Mouse (Mus musculus) MEL (cell line): ENCODE measurements around the gene Pllp. TPM values are rescaled to one million over a fixed set of nuclear protein-coding genes. Genes with fewer than 3 reads are reported as not detected.

Experiments used
- DNase-seq: peaks from one replicate; pipeline ENCODE4 v3.0.0; 2011; ENCODE audit warnings: low read depth, low spot score
- H3K27ac ChIP-seq: 2 replicates; pipeline ENCODE4 v1.5.1; 2012; ENCODE audit warnings: low read depth, mild to moderate bottlenecking, control low read depth, low read length, moderate library complexity; ENCODE audit not compliant: control insufficient read depth
- H3K27me3 ChIP-seq, 2 experiments: fragments of 150-350 bp in 1 of 2; sonication (generic) in 1 of 2; 2 replicates each; pipeline ENCODE4 v1.6.1; 2012; ENCODE audit warnings: low read length in 2 of 2, mild to moderate bottlenecking in 2 of 2, improper control_type of control experiment in 1 of 2, moderate library complexity in 1 of 2; ENCODE audit not compliant: insufficient read depth in 2 of 2, control insufficient read depth in 1 of 2
- H3K36me3 ChIP-seq, 2 experiments: 2 replicates each; pipeline ENCODE4 v1.6.1; 2012 to 2014; ENCODE audit warnings: low read length in 2 of 2, improper control_type of control experiment in 1 of 2, inconsistent platforms in 1 of 2, mild to moderate bottlenecking in 1 of 2; ENCODE audit not compliant: insufficient read depth in 2 of 2, control insufficient read depth in 1 of 2
- H3K4me1 ChIP-seq, 2 experiments: fragments of 150-350 bp in 1 of 2; sonication (generic) in 1 of 2; 2 replicates each; pipeline ENCODE4 v1.6.1; 2012; ENCODE audit warnings: low read length in 2 of 2, improper control_type of control experiment in 1 of 2, mild to moderate bottlenecking in 1 of 2; ENCODE audit not compliant: insufficient read depth in 2 of 2, control insufficient read depth in 1 of 2
- H3K4me3 ChIP-seq, 2 experiments: fragments of 150-350 bp in 1 of 2; sonication (generic) in 1 of 2; 2 replicates each; pipeline ENCODE4 v1.5.1; 2012; ENCODE audit warnings: low read depth in 2 of 2, low read length in 2 of 2, mild to moderate bottlenecking in 2 of 2, moderate library complexity in 2 of 2, control low read depth in 1 of 2, improper control_type of control experiment in 1 of 2; ENCODE audit not compliant: control insufficient read depth in 1 of 2, insufficient read depth in 1 of 2
- H3K79me2 ChIP-seq: 2 replicates; pipeline ENCODE4 v1.6.1; 2012; ENCODE audit warnings: mild to moderate bottlenecking, low read length, moderate library complexity; ENCODE audit not compliant: control insufficient read depth, poor library complexity, insufficient read depth
- H3K9ac ChIP-seq: 2 replicates; pipeline ENCODE4 v1.6.1; 2012; ENCODE audit warnings: low read depth, mild to moderate bottlenecking, control low read depth, low read length, moderate library complexity; ENCODE audit not compliant: control insufficient read depth, poor library complexity, severe bottlenecking
- H3K9me3 ChIP-seq: fragments of 150-350 bp; sonication (generic); replicated peaks from 2 replicates; pipeline ENCODE4 v1.6.1; 2012; ENCODE audit warnings: mild to moderate bottlenecking, low read length, improper control_type of control experiment, moderate library complexity; ENCODE audit not compliant: insufficient read depth
- BHLHE40 ChIP-seq: IDR thresholded peaks from 2 replicates; pipeline ENCODE4 v1.6.1; 2012; ENCODE audit warnings: low read depth, mild to moderate bottlenecking, inconsistent platforms, low read length, improper control_type of control experiment, borderline replicate concordance
- CHD2 ChIP-seq: IDR thresholded peaks from 2 replicates; pipeline ENCODE4 v1.6.1; 2011; ENCODE audit warnings: low read length, improper control_type of control experiment
- CTCF ChIP-seq, 3 experiments: IDR thresholded peaks in 2 of 3; conservative IDR thresholded peaks in 1 of 3; 2 replicates each; pipeline ENCODE4 v1.5.1; 2011 to 2012; ENCODE audit warnings: low read length in 3 of 3, low read depth in 2 of 3, mild to moderate bottlenecking in 2 of 3, improper control_type of control experiment in 1 of 3, inconsistent platforms in 1 of 3, mixed read lengths in 1 of 3, moderate library complexity in 1 of 3; ENCODE audit not compliant: control insufficient read depth in 1 of 3, insufficient read depth in 1 of 3, poor library complexity in 1 of 3, severe bottlenecking in 1 of 3
- E2F4 ChIP-seq: IDR thresholded peaks from 2 replicates; pipeline ENCODE4 v1.6.1; 2011; ENCODE audit warnings: low read depth, low read length, improper control_type of control experiment, borderline replicate concordance
- EP300 ChIP-seq, 2 experiments: IDR thresholded peaks; 2 replicates each; pipeline ENCODE4 v1.6.1; 2011; ENCODE audit warnings: improper control_type of control experiment in 2 of 2, low read length in 2 of 2, low read depth in 1 of 2, mild to moderate bottlenecking in 1 of 2
- GABPA ChIP-seq: IDR thresholded peaks from 2 replicates; pipeline ENCODE4 v1.6.1; 2012; ENCODE audit warnings: low read depth, mild to moderate bottlenecking, inconsistent platforms, low read length, improper control_type of control experiment, moderate library complexity
- HCFC1 ChIP-seq: IDR thresholded peaks from 2 replicates; pipeline ENCODE4 v1.6.1; 2012; ENCODE audit warnings: low read depth, mild to moderate bottlenecking, inconsistent platforms, low read length, improper control_type of control experiment, moderate library complexity
- JUND ChIP-seq: IDR thresholded peaks from 2 replicates; pipeline ENCODE4 v1.6.1; 2011; ENCODE audit warnings: low read depth, mild to moderate bottlenecking, improper control_type of control experiment, low read length
- MAFK ChIP-seq: IDR thresholded peaks from 2 replicates; pipeline ENCODE4 v1.6.1; 2011; ENCODE audit warnings: low read depth, mild to moderate bottlenecking, low read length, improper control_type of control experiment, borderline replicate concordance
- MEF2A ChIP-seq: IDR thresholded peaks from 2 replicates; pipeline ENCODE4 v1.6.1; 2014; ENCODE audit warnings: low read depth, mild to moderate bottlenecking, inconsistent platforms, low read length, improper control_type of control experiment; ENCODE audit not compliant: poor library complexity, insufficient replicate concordance, severe bottlenecking; ENCODE audit errors: extremely low read depth
- MXI1 ChIP-seq: IDR thresholded peaks from 2 replicates; pipeline ENCODE4 v1.6.1; 2011; ENCODE audit warnings: mild to moderate bottlenecking, low read depth, low read length, improper control_type of control experiment
- MYC ChIP-seq: IDR thresholded peaks from 2 replicates; pipeline ENCODE4 v1.6.1; 2011; ENCODE audit warnings: low read depth, mild to moderate bottlenecking, low read length, improper control_type of control experiment, moderate library complexity
- NELFE ChIP-seq: IDR thresholded peaks from 2 replicates; pipeline ENCODE4 v1.6.1; 2011; ENCODE audit warnings: low read depth, low read length, improper control_type of control experiment
- NRF1 ChIP-seq: IDR thresholded peaks from 2 replicates; pipeline ENCODE4 v1.6.1; 2014; ENCODE audit warnings: low read depth, mild to moderate bottlenecking, inconsistent platforms, low read length, improper control_type of control experiment, moderate library complexity; ENCODE audit not compliant: poor library complexity, insufficient read depth, severe bottlenecking
- POLR2A ChIP-seq, 2 experiments: IDR thresholded peaks; 2 replicates each; pipeline ENCODE4 v1.6.1; 2011 to 2012; ENCODE audit warnings: low read length in 2 of 2, mild to moderate bottlenecking in 2 of 2, control low read depth in 1 of 2, improper control_type of control experiment in 1 of 2, low read depth in 1 of 2, moderate library complexity in 1 of 2; ENCODE audit not compliant: control insufficient read depth in 1 of 2, insufficient read depth in 1 of 2, poor library complexity in 1 of 2
- POLR2AphosphoS2 ChIP-seq: IDR thresholded peaks from 2 replicates; pipeline ENCODE4 v1.6.1; 2011; ENCODE audit warnings: low read length, improper control_type of control experiment
- POLR2AphosphoS5 ChIP-seq: IDR thresholded peaks from 2 replicates; pipeline ENCODE4 v1.6.1; 2012; ENCODE audit warnings: low read depth, borderline replicate concordance, mild to moderate bottlenecking, inconsistent platforms, low read length, moderate library complexity, mixed read lengths
- RAD21 ChIP-seq: IDR thresholded peaks from 2 replicates; pipeline ENCODE4 v1.6.1; 2011; ENCODE audit warnings: mild to moderate bottlenecking, low read depth, low read length, improper control_type of control experiment
- RCOR1 ChIP-seq: IDR thresholded peaks from 2 replicates; pipeline ENCODE4 v1.6.1; 2012; ENCODE audit warnings: low read depth, mild to moderate bottlenecking, inconsistent platforms, low read length, improper control_type of control experiment
- SIN3A ChIP-seq: IDR thresholded peaks from 2 replicates; pipeline ENCODE4 v1.6.1; 2012; ENCODE audit warnings: low read length, improper control_type of control experiment, inconsistent platforms
- SMC3 ChIP-seq: IDR thresholded peaks from 2 replicates; pipeline ENCODE4 v1.6.1; 2011; ENCODE audit warnings: low read depth, low read length, improper control_type of control experiment
- TAL1 ChIP-seq: IDR thresholded peaks from 2 replicates; pipeline ENCODE4 v1.6.1; 2012; ENCODE audit warnings: mild to moderate bottlenecking, inconsistent platforms, low read length, moderate library complexity, mixed read lengths
- TCF12 ChIP-seq: IDR thresholded peaks from 2 replicates; pipeline ENCODE4 v1.6.1; 2014; ENCODE audit warnings: low read depth, mild to moderate bottlenecking, inconsistent platforms, low read length, improper control_type of control experiment, moderate library complexity
- UBTF ChIP-seq: IDR thresholded peaks from 2 replicates; pipeline ENCODE4 v1.6.1; 2012; ENCODE audit warnings: low read depth, mild to moderate bottlenecking, inconsistent platforms, low read length, improper control_type of control experiment, moderate library complexity, borderline replicate concordance; ENCODE audit not compliant: insufficient read depth
- ZC3H11A ChIP-seq: IDR thresholded peaks from 2 replicates; pipeline ENCODE4 v1.6.1; 2012; ENCODE audit warnings: low read depth, mild to moderate bottlenecking, inconsistent platforms, low read length, improper control_type of control experiment
- ZKSCAN1 ChIP-seq: IDR thresholded peaks from 2 replicates; pipeline ENCODE4 v1.6.1; 2012; ENCODE audit warnings: low read depth, mild to moderate bottlenecking, inconsistent platforms, low read length, improper control_type of control experiment, moderate library complexity
- ZMIZ1 ChIP-seq: IDR thresholded peaks from 2 replicates; pipeline ENCODE4 v1.6.1; 2012; ENCODE audit warnings: low read depth, mild to moderate bottlenecking, inconsistent platforms, low read length, improper control_type of control experiment, moderate library complexity
- polyA plus RNA-seq, 2 experiments: library from polyadenylated mRNA; stranded (reverse) in 1 of 2; unstranded in 1 of 2; fragments of >175 nt in 1 of 2; fragments of >200 nt in 1 of 2; gene quantifications; 2 replicates each; pipeline versions ENCODE4 v1.2.1 to v1.2.4; 2012; ENCODE audit warnings: low replicate concordance in 2 of 2, low read depth in 1 of 2; ENCODE audit not compliant: insufficient read length in 2 of 2, insufficient read depth in 1 of 2, missing spikeins in 1 of 2
- total RNA-seq: library from RNA; depleted of rRNA; stranded (reverse); fragments of 300-350 nt; gene quantifications from 2 replicates; pipeline ENCODE4 v1.2.3, GENCODE M21; 2012

The Pllp gene
- total and polyA plus RNA-seq, 3 experiments = 0.06 TPM; not detected in 2

- Histone ChIP-seq H3K4me3 (no peak overlapping the region), H3K79me2 (no peaks in the 10 kb centered on the region), H3K9me3 (no peaks in the 10 kb centered on the region), H3K9ac (no peak overlapping the region), H3K27me3 (no peaks in the 10 kb centered on the region), H3K4me1 (no peaks in the 10 kb centered on the region), H3K27ac (no peak overlapping the region), H3K36me3 (peaks cover 0 to 6% of the 10 kb centered on the region in 2 experiments; a peak in 2 of 4 replicates)
- no peak for DNase-seq
- TF ChIP-seq CTCF (IDR thresholded peaks at IDR 0.05 in 2 of 3, conservative IDR thresholded peaks at IDR 0.05 in 1 of 3; ENCODE audit: control insufficient read depth in 1 of 3, insufficient read depth in 1 of 3, low read depth in 2 of 3, low read length in 3 of 3, poor library complexity in 1 of 3, severe bottlenecking in 1 of 3) (no peak), POLR2AphosphoS2 (no peak), POLR2A (IDR thresholded peaks at IDR 0.05; ENCODE audit: control insufficient read depth in 1 of 2, insufficient read depth in 1 of 2, low read depth in 1 of 2, low read length in 2 of 2, poor library complexity in 1 of 2) (no peak), E2F4 (no peak), NRF1 (no peak), NELFE (no peak), UBTF (no peak), MXI1 (no peak), HCFC1 (no peak), CHD2 (no peak), TAL1 (no peak), TCF12 (no peak), ZC3H11A (no peak), GABPA (no peak)
Observed at GRCm38 (mm10) chr8:94674384-94674783, 21.7 kb downstream of the Pllp start.

- H3K4me1 ChIP-seq = peaks cover 3 to 7% of the 10 kb centered on the region in 2 experiments; a peak in 3 of 4 replicates
- H3K4me3 ChIP-seq = peak within 1 kb of the TSS; percentile 88 to 90
- peak within 1 kb of the TSS; percentile 55 for H3K27ac ChIP-seq
- H3K36me3 ChIP-seq = peaks cover 3 to 15% of the 10 kb centered on the region in 2 experiments; a peak in 3 of 4 replicates
- H3K27me3 ChIP-seq = no peaks in the 10 kb centered on the region
- H3K9ac ChIP-seq = peak within 1 kb of the TSS; percentile 93
- peaks cover 6% of the 10 kb centered on the region for H3K79me2 ChIP-seq
- H3K9me3 ChIP-seq = no peaks in the 10 kb centered on the region
- DNase-seq = peak; percentile 96
- TF ChIP-seq MAFK (no peak), SMC3 (0 out of 2 replicates have a peak, but pooled peaks have one; percentile 11), POLR2A (IDR thresholded peaks at IDR 0.05; ENCODE audit: control insufficient read depth in 1 of 2, insufficient read depth in 1 of 2, low read depth in 1 of 2, low read length in 2 of 2, poor library complexity in 1 of 2) (peak; percentile 78 to 85), ZC3H11A (no peak), MXI1 (peak; percentile 43; the same call in 1 of the 2 replicates), NRF1 (0 out of 2 replicates have a peak, but pooled peaks have one; percentile 14), MEF2A (no peak), BHLHE40 (no peak), RAD21 (no peak), RCOR1 (no peak), EP300 (IDR thresholded peaks at IDR 0.05; ENCODE audit: low read depth in 1 of 2, low read length in 2 of 2) (0 out of 4 replicates have a peak, but pooled peaks of 1 of the 2 experiments have one; percentile 25), JUND (no peak), POLR2AphosphoS2 (no peak), TCF12 (0 out of 2 replicates have a peak, but pooled peaks have one; percentile 16), CHD2 (peak; percentile 78), MYC (0 out of 2 replicates have a peak, but pooled peaks have one; percentile 35), SIN3A (peak; percentile 71; the same call in 1 of the 2 replicates), POLR2AphosphoS5 (no peak), ZMIZ1 (peak; percentile 90), ZKSCAN1 (no peak), TAL1 (no peak), HCFC1 (peak; percentile 59)
Observed at GRCm38 (mm10) chr8:94666456-94667308, 29.4 kb downstream of the Pllp start, which contains the start of gene Arl2bp. Arl2bp (plus strand) TSS chr8:94666600.
